Mouse (Mus musculus) olfactory bulb, adult 2 months (tissue): Measurements from ENCODE around the gene Hist1h2bp.
"Not testable (repeated sequence)": the region's sequence is repeated elsewhere in the genome, so short reads cannot be mapped to it uniquely, and the experiment has no call there.

Source experiments
- CTCF ChIP-seq: fragments of 200-500 bp; IDR thresholded peaks from 2 replicates; pipeline ENCODE4 v1.5.1; 2012; ENCODE audit warnings: low read depth, mild to moderate bottlenecking, low read length, moderate library complexity; ENCODE audit not compliant: insufficient read depth
- POLR2A ChIP-seq: fragments of 200-500 bp; IDR thresholded peaks from 2 replicates; pipeline ENCODE4 v1.6.1; 2012; ENCODE audit warnings: mild to moderate bottlenecking, low read depth, low read length, moderate library complexity; ENCODE audit not compliant: insufficient read depth

DNA sequence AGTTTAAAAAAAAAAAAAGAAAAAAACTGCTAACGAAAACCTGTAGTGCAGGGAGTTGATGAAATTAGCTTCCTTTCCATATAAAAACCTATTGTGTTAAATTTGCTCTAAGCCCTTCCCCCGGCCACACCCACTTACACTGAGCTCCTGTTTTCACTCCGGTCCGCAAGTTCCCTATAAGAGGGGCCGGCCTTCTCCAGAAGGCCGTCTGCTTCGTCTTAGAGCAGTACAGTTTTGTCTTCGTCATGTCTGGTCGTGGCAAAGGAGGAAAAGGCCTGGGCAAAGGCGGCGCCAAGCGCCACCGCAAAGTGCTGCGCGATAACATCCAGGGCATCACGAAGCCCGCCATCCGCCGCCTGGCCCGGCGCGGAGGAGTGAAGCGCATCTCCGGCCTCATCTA, 24.3 kb downstream of the Hist1h2bp start, which contains the start of gene Hist1h4m:
- TF ChIP-seq CTCF, POLR2A: not testable (repeated sequence)
